Mouse (Mus musculus): ENCODE measurements around the gene Clec4b2.
"Not testable (repeated sequence)": the region's sequence is repeated elsewhere in the genome, so short reads cannot be mapped to it uniquely, and the experiment has no call there.

- not testable (repeated sequence) for TF ChIP-seq POLR2A (IDR thresholded peaks at IDR 0.05; ENCODE audit: insufficient read length, low read depth); E2F4 (IDR thresholded peaks at IDR 0.05; ENCODE audit: insufficient read depth); MYOG (IDR thresholded peaks at IDR 0.05; ENCODE audit: control insufficient read depth in 1 of 3, insufficient read depth in 1 of 3, insufficient read length in 2 of 3, low read depth in 2 of 3); MAX (IDR thresholded peaks at IDR 0.05; ENCODE audit: low read depth); USF1 (IDR thresholded peaks at IDR 0.05; ENCODE audit: low read depth); REST (IDR thresholded peaks at IDR 0.05; ENCODE audit: insufficient read depth, insufficient read length); CEBPB (IDR thresholded peaks at IDR 0.05; ENCODE audit: insufficient read depth, poor library complexity, severe bottlenecking); MYOD1 (IDR thresholded peaks at IDR 0.05; ENCODE audit: control insufficient read depth in 1 of 3, insufficient read length in 2 of 3, low read depth in 2 of 3); TCF12 (IDR thresholded peaks at IDR 0.05; ENCODE audit: insufficient read depth, poor library complexity, severe bottlenecking); POLR2AphosphoS2 (IDR thresholded peaks at IDR 0.05; ENCODE audit: insufficient read length, low read depth)
Measured at GRCm38 (mm10) chr6:123137766-123138526, 34.7 kb upstream of the Clec4b2 start.
